Mouse (Mus musculus) brown adipose tissue, adult 24 weeks (tissue): ENCODE data around the gene Slc17a8. TPM values are rescaled to one million over a fixed set of nuclear protein-coding genes. Genes with fewer than 3 reads are reported as not detected.
"Not testable (repeated sequence)": the region's sequence is repeated elsewhere in the genome, so short reads cannot be mapped to it uniquely, and the experiment has no call there.

Source experiments
- H3K27ac ChIP-seq: fragments of 200-500 bp; replicated peaks from 2 replicates; pipeline ENCODE4 v1.5.1; 2012; ENCODE audit warnings: low read depth, mild to moderate bottlenecking, low read length
- H3K4me1 ChIP-seq: fragments of 200-500 bp; 2 replicates; pipeline ENCODE4 v1.6.1; 2012; ENCODE audit warnings: low read length, mixed read lengths; ENCODE audit not compliant: control insufficient read depth, insufficient read depth, insufficient read length
- H3K4me3 ChIP-seq: fragments of 200-500 bp; 2 replicates; pipeline ENCODE4 v1.5.1; 2012; ENCODE audit warnings: low read depth, mild to moderate bottlenecking, low read length, moderate library complexity; ENCODE audit not compliant: insufficient read depth
- polyA plus RNA-seq: library from polyadenylated mRNA; stranded (reverse); fragments of >200 nt; gene quantifications from 2 replicates; pipeline ENCODE4 v1.2.4, GENCODE M21; 2012; ENCODE audit not compliant: missing spikeins, insufficient read depth, insufficient read length

Gene Slc17a8
- polyA plus RNA-seq, 1 experiment, result not detected

DNA sequence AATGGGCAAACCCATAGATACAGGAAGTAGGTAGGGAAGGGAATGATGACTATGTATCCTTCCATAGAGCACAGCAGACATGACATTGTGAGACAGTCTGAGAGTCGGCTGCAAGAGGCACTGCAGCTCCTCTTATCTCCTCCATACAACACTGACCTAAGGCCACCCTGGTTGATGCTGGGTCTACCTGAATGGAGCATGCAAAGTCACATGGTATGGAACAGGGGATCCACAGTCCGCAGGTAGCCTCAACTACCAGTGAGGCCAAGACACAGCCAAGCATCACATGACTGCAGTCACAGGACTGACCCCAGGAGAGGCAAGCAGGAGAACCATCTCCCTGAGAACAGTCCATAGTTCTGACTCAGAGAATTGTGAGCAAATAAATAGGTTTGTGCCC lies 53.7 kb downstream of the Slc17a8 start:
- H3K4me3 ChIP-seq, result no peak overlapping the region
- no peak overlapping the region for H3K27ac ChIP-seq
- H3K4me1 ChIP-seq, result no peaks in the 10 kb centered on the region

DNA sequence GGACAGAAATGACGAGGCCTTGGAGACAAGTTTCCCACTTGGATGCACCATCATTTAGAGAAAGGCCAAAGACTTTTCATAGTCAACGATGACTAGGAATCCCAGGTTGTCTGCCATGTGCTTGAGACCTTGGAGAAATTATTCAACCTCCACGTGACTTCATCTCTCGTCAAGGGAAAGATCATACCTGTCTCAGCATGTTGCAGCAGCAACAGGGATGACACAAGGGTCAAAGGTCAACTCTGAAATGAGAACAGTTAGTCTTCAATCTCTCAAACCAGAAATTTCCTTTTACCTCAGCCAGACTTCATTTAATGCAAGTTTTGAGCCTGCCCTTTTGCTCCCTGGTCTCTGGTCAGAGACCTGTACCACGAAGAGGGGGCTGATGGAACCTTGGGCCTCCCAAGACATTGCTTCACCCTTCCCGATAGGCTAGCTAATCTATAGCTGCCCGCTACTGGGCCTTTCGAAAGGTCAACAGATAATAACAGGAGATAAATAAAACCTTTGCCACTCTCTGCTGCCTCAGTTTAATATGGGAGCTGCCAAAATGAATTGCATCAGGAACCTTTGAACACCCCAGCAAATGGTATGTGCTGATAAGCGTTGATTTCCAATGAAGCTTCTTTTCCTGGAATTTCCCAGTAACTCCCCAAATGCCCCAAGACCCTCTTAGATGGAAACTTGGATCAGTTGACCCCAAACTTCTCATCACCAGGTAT lies 55.6 kb downstream of the Slc17a8 start:
- H3K27ac ChIP-seq, result no peak overlapping the region
- H3K4me1 ChIP-seq, result no peaks in the 10 kb centered on the region

DNA sequence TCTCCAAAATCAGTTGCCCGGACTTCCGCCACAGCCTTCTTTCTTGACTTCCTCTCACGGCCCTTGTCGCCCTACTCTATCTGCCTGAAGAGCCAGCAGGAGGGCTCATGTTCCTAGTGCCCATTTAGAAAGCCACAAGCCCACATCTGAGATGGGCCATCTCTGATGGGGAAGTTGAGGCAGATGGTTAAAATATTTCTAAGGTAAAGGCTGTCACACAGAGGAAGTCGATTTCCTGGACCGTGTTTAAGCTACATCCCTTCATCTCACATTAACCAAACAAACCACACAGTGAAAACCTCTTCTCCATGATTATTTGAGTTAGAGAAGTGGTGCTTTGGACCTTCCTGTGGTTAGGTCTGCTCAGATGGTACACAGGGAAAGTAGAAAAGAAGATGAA lies 58.9 kb downstream of the Slc17a8 start:
- Histone ChIP-seq H3K4me1 (no peaks in the 10 kb centered on the region), H3K4me3 (no peak overlapping the region), H3K27ac (no peak overlapping the region)

More for the DNA sequence above, 55.6 kb downstream of the Slc17a8 start:
- H3K4me3 ChIP-seq, result no peak overlapping the region

DNA sequence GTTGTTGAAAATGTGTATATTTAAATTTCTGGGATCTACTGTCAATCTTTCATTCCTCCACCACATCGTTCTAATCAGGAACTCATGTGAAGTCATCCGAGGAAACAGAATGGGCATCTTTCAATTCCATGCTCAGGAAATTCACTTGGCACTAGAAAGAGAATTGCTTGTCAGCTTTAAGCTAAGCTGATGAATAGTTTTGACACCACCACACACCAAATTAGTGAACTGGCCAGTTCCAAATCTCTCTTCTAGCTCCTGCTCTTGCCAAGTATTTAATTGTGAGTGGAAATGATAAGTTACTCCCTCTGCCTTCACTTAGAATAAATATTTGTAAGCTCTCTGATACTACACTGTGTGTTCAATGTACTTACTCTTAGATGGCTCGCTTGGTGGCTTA lies 61.7 kb downstream of the Slc17a8 start:
- no peak overlapping the region for H3K4me3 ChIP-seq
- no peaks in the 10 kb centered on the region for H3K4me1 ChIP-seq

DNA sequence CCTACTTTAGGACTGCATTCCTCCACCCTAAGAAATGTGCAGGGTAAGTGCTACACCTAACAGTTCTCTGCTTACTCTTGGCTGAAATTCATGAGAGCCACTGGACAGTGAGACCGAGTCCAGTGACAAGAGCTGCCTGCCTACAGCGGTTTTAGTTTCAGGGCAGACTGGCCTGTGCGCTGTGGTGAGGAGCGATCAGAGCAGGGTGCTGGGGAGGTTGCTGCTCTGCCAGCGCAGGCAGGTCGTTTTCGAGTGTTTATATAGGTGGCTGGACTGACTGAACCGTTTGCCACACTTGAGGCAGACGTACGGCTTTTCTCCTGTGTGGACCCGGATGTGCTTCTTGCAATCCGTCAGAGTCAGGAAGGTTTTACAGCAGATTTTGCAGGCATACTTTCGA lies 66.2 kb downstream of the Slc17a8 start:
- not testable (repeated sequence) for H3K4me3 ChIP-seq, H3K4me1 ChIP-seq, H3K27ac ChIP-seq

More for the DNA sequence above, 61.7 kb downstream of the Slc17a8 start:
- H3K27ac ChIP-seq, result no peak overlapping the region

DNA sequence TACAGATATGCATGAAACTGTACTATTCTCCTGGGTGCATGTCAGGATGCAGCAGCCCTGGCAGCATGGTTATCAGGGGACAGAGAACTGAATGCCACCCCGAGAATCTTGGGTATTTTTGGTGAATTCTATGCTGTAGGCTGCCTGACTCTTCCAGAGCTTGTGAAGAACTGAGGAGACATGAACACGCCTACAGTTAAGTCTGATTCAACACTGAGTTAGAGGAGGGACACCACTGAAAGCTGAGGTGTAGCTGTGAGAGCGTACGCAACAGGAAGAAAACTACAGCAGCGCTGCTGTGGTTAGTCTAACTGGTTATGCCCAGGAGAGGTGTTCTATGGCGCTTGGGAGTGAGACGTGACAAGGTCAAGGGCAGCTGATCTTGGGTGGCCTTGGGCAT lies 67.2 kb downstream of the Slc17a8 start:
- H3K4me3 ChIP-seq, H3K4me1 ChIP-seq: not testable (repeated sequence)

DNA sequence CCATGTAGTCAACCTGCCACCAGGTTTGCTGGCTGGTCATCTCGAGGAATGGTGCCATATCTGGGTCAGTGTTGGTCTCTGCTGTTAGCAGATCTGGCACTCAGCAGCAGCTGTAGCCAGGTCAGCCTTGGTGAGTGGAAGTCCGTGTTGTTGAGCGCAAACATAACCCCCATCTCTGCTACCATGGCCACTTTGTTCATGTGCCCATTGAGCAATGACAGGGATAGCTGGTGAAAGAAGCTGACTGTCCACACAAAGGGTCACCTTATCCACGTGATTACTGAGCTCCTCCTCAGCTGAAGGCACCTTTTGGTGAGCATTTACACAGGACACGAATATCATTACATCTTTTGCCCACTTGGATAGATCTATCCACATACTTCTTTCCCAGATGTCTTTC lies 68.0 kb downstream of the Slc17a8 start:
- no peak overlapping the region for H3K27ac ChIP-seq
- no peak overlapping the region for H3K4me3 ChIP-seq

More for the DNA sequence above, 67.2 kb downstream of the Slc17a8 start:
- not testable (repeated sequence) for H3K27ac ChIP-seq

DNA sequence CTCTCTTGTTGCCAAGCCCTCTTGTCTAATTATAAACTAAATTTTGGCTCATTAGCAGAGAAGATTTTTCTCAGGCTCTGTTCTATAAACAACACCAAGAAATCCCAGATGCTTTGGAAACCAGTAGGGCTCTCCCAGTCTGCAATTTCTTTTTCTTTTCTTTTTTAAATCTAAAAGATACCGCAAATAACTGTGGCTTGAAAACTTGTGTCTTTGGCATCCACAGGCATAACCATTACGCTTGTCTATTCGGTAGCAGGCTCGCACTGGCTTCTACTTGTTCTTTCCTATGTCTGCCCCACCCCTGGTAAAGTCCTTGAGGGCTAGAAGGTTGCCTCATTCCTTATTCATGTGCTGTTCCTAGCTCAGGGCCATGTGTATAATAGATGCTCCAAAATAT lies 69.4 kb downstream of the Slc17a8 start:
- H3K27ac ChIP-seq, result no peak overlapping the region
- H3K4me1 ChIP-seq, result no peaks in the 10 kb centered on the region
- no peak overlapping the region for H3K4me3 ChIP-seq

More for the DNA sequence above, 68.0 kb downstream of the Slc17a8 start:
- H3K4me1 ChIP-seq, result no peaks in the 10 kb centered on the region

DNA sequence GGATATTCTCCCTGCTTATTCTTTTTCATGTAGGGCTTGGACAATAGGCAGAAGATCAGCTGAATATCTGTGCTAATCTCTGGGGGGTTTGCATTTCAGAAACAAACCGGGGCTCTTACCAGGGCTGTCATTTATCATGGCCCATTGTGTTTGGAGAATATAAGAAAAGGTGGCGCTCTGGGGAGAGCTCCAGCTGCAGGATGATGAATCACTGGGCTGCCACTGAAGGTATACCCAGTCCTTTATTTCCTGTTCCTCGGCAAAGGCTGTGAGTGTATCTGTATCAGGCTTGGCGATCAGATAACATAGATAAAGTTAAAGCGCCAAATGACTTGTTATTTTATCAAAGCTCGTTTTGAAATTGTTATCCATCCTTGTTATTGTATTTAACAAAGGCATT lies 73.0 kb downstream of the Slc17a8 start:
- Histone ChIP-seq H3K27ac (no peak overlapping the region), H3K4me1 (no peaks in the 10 kb centered on the region), H3K4me3 (no peak overlapping the region)

DNA sequence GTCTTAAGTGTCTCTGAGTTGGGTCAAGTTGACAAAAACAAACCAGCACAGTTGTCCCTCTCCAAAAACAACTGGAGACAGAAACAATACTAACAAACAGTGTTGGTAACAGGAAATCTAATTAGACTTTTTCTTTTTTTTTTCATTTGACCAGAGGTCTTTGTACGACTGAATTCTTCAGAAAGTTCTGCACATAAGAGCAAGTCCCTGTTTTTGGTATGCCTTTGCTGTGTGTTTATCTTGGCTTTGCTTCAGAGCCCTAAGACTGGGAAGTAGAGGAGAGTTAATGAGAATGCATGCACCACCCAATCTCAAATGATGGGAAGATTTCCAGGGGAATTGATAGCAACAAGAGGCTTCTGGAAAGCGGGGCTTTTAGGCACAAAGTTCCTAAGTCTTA lies 74.1 kb downstream of the Slc17a8 start:
- H3K4me3 ChIP-seq, result no peak overlapping the region
- no peak overlapping the region for H3K27ac ChIP-seq
- no peaks in the 10 kb centered on the region for H3K4me1 ChIP-seq

DNA sequence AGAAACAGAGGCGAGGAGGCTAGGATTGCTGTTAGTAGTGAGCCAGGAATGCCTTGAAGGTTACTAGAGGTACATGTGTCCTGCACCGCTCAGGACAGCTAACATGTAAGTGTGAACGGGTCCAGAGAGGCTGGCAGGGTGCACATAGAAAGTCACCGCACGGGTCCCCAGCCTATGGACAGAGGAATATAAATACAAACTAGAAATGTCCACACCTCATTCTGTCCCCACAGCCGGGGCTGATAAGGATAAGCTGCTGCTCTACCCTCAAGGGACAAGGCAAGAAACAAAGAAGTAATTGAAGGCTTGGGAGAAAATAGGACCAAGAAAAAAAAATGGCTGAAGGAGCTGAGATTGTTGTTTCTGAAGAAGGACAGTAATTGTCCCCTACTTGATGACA lies 77.2 kb downstream of the Slc17a8 start:
- Histone ChIP-seq H3K4me1 (no peaks in the 10 kb centered on the region), H3K4me3 (no peak overlapping the region), H3K27ac (no peak overlapping the region)

DNA sequence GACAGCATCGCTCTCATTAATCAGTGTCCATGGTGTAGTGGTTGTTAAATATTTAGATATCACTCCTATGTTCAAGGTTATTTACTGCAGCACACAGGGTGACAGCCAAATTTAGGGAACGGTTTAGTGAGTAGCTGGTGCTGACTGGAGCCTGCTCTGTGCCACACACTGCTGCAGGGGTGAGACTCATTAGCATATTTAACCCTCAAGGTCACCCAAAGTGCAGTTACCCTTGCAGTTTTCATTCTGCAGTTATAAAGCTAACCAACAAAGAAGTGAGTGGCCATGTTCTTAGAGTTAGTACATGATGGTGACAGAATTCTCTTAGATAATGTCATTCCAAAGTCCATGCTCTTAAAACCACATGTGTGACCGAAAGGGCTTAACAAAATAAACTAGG lies 78.7 kb downstream of the Slc17a8 start:
- Histone ChIP-seq H3K27ac (no peak overlapping the region), H3K4me3 (no peak overlapping the region), H3K4me1 (no peaks in the 10 kb centered on the region)

DNA sequence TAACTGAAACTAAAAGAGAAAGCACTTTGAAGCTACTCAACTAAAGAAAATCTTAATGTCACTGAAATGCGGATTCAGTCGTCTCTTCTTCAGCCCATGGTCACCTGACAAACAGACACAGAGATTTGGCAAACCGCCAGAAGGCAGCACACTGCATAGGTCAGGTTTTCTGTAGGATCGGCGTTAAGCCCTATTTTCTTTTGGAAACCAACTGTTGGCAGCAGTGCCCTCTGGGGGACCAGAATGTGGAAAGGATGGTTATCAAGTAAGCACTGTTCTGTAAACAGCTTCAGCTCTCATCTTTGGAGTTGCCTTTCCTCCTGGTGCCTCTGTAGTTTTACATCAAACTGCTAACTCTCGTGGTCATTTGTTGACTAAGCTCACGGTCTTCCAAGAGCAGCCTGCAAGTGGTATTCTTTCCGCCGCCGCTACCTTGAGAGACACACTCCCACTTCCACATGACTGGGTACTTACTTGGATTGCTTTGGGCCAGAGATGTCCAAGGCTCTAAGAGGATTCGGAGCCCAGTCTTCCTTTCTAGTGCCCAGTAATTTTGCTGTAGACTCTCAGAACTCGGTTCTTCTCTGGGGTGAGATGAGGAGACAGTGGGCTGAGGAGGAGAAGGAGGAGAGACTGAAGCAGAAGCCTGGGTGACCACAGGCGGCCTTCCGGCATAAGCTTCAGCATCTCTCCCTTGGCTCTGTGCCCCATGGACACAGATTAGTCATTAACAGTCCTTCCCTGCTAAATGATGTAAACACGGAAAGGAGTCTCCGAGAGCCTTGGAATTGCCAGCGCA lies 87.9 kb downstream of the Slc17a8 start, which contains the start of gene Nr1h4:
TSS of gene Nr1h4 (minus strand) at position 657 of the 799 bp plus-strand sequence.
- no peak within 1 kb of the TSS for H3K4me3 ChIP-seq
- no peaks in the 10 kb centered on the region for H3K4me1 ChIP-seq
- no peak within 1 kb of the TSS for H3K27ac ChIP-seq

DNA sequence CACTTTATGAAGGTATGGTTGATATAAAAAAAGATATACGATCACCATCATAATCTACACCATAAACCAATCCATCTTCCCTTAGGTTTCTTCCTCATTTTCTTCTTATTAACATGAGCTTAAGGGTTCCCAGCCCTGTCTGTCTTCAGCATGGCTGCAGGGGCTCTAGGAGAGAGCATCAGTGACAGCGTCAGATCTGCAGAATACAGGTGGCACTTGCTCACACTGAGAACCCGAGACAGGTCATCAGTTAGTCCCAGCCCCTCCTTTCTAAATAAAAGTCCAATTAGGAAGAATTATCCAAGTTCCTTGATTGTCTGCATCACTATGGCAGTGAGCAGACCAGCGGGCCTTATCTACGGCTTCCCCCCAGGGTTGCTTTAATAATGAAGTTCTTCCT lies 88.6 kb downstream of the Slc17a8 start:
- Histone ChIP-seq H3K27ac (no peak overlapping the region), H3K4me3 (no peak overlapping the region), H3K4me1 (no peaks in the 10 kb centered on the region)

DNA sequence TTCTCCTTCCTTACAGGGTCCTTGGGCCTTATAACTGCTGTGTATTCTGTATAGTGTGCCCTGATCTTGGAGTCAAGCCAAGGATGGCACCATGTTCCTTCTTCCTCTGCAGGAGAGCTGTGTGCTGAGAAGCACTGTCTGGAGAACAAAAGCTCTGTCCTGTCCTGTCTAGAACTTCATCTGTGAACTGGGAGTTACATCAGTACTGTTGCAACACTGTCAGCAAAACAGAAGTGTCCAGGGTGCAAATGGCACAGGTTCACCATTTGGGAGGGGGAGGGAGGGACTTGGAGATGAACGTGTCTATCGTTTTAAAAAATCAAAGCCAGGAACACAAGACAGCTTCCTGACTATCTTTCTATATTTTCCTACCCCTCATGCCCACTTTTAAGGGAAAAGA lies 89.1 kb downstream of the Slc17a8 start:
- no peak overlapping the region for H3K4me3 ChIP-seq
- H3K27ac ChIP-seq, result no peak overlapping the region
- no peaks in the 10 kb centered on the region for H3K4me1 ChIP-seq

DNA sequence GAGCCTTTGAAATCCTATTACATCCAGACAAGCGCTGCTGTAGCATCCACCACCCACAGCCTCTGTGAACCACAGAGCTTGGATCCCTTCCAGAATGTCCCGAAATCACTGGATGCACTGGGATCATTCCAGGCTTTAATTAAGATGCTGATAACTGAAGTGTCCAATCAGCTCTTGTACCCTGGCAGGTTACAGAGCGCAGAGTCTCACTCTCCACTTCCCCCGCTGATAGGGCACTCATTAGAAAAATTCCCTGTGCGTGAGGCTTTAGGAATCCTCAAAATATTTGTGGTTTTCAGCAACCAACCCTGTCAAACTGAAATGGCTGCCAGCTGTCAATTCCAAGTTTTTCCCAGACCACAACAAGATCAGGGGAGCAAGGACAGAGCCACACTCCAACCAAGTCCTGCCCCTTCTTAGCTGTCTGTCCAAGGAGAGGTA lies 89.8 kb downstream of the Slc17a8 start:
- Histone ChIP-seq H3K27ac (no peak overlapping the region), H3K4me1 (no peaks in the 10 kb centered on the region), H3K4me3 (no peak overlapping the region)
